Mouse (Mus musculus) adrenal gland, adult (tissue): ENCODE measurements around the gene Stat5b.
A peak's percentile ranks its signal among the peaks of the same experiment; 100 is the strongest.

Source experiments
- DNase-seq, 2 experiments: peaks; one replicate each; pipeline ENCODE4 v3.0.0; 2022 to 2023; ENCODE audit warnings: low spot score in 1 of 2; ENCODE audit not compliant: inconsistent age in 2 of 2

Stat5b gene

DNA sequence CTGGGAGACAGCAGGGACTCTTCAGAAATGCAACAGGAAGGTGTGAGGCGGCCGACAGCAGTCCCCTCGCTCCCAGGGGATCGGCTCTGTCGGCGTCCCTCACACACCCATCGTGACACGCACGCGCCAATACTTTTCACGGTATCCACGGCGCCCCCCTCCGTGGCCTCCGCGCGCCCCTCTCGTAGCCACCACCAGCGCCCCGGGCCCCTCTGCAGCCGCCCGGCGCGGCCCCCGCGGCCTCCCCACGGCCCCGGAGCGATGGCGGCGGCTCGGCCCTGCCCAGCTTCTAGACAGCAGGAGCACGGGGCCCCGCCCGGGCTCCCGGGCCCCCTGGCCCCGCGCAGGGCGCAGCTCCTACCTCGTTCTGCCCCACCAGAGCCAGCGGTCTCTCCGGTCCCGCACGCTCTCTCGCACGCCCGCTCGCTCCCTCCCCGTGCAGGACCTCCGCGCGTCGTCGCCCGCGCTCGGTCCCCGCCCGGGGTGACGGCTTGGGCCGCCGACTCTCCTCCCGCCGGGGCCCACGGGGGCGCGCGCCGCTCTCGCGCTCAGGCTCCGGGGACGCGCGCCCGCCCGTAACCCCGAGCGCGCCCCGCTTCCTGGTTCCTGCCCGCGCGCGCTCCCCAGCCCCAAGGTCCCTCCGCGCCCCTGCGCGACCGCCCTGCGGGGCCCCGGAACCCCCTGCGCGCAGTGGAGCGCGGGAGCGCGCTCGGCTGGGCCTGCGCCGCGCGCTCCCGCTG is at the start of gene Stat5b:
Stat5b (minus strand) TSS at position 687 of the 740 bp plus-strand sequence.
- DNase-seq, result peak; percentile 85 to 94

GRCm38 (mm10) chr11:100898441-100899199 is 48.1 kb upstream of the Stat5b start:
- DNase-seq, result no peak

DNA sequence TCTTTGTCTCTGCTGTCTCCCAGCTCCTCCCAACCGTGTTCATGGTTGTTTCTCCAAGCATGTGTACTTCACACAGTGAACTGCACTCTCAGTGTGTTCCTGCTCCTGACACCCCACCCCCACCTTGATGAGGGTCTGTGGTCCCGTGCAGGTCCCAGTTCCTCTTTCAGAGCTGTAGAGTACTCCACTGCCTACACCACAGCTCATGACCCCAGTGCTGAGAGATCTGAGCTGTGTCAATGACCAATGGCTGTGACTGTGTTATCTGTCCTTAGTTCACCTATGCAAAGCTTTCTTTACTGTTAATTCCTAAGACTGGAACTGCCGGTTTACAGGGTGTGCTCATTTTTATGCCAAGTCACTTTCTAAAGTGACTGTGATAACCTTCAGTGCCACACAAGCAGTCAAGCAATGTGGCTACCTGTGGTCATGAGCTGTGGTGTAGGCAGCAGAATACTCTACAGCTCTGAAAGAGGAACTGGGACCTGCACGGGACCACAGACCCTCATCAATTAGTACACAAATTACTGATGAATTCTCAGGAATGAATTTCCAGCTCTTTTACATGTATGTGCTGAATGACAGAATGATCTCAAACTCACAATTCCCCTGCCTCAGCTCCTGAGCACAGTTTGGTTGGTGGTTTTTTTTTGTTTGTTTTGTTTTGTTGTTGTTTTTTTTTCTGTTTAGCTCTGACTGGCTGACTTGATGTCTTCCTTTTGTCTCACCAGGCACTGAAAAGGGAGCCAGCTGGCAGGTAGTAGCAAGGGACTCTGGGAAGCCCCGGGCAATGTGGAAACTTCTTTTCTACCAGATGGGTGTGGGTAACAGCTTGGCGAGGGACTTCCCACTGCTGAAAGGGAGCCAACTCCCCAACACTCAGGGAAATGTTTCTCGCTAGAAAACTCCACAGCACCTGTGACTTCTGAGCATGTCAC is 47.0 kb upstream of the Stat5b start:
- DNase-seq, result no peak

- no peak for DNase-seq
These were observed 45.6 kb upstream of the Stat5b start for GRCm38 (mm10) chr11:100896078-100896477.

DNA sequence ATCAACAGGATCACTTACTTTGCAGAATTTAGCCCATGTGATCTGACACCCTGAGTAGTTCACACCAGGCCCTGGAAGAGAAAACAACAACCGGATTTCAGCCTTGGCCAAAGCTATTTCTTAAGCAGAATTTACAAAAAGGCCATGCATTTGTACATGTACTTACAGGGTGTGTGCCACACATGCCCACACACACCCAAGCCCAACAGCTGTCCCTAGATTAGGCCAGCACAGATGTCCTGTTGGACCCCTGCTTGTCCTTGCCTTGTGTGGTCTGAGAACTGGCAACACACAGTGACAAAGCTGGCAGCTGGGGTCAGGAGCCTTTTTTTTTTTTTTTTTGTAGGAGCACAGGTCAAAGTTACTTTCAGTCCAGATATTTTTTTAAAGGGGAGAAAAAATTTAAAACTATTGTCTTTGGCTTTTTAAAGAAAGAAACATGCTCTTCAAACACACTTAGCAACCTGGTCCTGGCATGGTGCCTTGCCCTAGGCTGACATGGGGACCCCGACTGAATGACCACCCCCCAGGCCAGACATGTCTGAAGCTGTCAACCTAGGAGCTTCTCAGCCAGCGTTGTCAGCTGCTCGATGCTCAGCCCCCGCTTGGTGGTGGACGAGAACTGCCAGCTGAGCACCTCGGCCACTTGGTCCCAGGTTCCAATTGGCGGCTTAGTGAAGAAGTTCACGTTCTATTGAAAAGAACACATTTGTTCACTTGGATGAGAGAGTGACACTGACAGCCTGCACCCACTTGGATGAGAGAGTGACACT is 43.8 kb upstream of the Stat5b start:
- DNase-seq, result peak in 1 of 2 experiments; percentile 32

DNA sequence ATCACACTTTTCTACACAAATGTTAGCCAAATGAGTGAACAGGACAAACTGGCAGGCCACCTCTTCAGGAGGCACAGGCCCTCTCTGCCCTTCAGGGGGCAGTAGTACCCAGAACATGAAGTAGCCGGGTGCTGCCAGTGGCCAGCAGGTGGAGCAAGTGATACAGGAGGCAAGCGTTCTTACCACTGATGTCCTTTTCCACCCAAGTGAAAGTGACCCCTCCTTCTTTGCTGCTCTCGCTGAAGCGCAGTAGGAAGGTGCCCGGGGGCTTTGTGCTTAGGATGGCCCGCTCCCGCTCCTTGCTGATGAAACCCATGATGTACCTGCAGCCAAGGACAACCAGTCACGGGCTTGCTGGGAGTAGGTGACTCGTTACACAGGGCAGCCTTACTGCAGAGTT is 43.0 kb upstream of the Stat5b start:
- DNase-seq, result peak; percentile 91 to 97

GRCm38 (mm10) chr11:100892435-100892834 is 41.9 kb upstream of the Stat5b start:
- DNase-seq, result peak; percentile 49 to 73

DNA sequence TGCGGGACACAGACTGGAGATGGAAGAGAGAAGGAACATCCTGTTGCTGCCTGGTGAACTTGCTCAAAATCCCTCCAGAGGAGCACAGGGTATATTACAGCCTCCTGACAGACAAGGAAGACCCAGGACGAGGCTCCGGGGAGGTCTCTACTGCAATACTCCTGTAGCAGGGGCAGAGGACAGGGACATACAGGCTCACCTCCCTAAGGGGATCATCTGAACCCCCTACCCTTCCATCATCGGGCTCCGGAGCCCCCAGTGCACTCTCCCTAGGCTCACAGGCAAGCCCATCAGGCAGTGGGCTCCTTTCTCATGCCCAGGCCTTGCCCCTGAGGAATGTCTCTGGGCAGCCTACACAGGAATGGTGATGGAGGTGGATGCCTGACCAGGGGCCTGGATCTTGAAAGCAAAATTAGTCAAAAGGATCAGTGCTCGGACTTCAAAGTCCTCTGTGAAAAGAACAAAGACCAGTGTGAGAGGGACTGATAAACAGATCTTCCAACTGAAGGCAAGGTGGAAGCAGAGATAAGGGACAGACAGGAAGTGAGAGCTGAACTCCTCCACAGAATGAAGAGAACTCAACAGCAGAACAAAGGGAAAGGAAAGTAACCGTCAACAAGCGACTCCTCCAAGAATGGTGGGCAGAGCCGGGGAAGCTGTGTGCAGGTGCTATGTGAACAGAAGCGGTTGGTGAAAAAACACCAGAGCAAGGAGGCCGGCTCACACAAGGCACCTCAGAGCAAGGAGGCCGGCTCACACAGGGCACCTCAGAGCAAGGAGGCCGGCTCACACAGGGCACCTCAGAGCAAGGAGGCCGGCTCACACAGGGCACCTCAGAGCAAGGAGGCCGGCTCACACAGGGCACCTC is 41.0 kb upstream of the Stat5b start:
- peak in 1 of 2 experiments; percentile 33 for DNase-seq

DNA sequence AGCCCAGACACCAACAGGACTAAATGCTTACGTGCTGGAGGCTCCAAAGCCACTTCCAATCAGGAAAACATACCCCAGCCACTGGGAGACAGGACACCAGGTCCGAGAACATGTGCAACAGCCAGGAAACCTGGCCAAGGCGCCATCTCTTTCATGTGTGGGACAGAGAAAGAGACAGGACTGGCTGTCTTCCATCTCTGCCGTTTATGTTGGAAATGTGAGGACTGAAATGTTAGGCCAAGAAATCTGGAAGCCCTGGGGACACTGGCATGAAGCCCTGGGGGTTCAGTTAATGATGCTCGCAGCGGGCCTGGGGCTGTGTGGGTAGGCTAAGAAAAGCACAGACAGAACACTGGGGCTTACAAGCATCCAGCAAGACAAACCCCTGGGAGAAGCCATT is 40.0 kb upstream of the Stat5b start:
- DNase-seq, result peak in 1 of 2 experiments; percentile 37

- peak in 1 of 2 experiments; percentile 37 for DNase-seq
These were observed 37.9 kb upstream of the Stat5b start for GRCm38 (mm10) chr11:100888348-100888820.

DNA sequence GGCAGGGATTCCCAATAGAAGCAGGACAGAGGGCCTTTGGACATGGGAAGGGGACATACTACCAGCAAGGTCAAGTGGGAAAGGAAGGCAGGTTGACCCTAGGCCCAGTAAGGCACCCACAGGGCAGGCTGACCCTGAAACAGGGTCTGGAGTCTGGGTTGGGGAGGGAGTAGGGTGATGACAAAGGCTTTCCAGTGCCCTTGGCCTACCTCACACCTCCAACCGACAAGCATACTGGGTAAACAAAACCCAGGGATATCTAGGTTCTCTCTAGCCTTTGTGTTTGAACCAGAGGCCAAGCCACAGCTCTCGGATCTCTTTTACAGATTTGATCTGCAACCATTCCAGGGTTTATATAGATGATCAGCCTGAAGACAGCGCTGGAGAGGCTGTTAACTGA is 37.2 kb upstream of the Stat5b start:
- peak; percentile 55 to 86 for DNase-seq

DNA sequence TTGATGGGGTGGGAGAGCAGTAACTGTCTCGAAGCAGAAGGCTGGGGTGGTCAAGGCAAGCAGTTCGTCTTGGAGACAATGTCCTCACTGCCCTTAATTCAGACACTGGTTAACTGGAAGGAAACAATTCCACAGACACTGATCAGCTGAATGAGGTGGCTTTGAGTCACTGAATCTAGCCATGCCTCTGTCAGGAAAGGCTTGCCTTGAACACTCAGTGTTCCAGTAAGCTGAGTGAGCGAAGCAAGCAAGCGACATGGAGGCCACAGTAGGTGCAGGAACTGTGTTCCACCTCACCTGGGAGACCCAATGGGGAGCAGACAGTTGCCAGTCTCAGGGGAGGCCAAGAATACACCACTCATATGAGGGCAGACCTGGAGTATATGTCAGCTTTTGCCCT is 36.7 kb upstream of the Stat5b start:
- peak in 1 of 2 experiments; percentile 81 for DNase-seq

DNA sequence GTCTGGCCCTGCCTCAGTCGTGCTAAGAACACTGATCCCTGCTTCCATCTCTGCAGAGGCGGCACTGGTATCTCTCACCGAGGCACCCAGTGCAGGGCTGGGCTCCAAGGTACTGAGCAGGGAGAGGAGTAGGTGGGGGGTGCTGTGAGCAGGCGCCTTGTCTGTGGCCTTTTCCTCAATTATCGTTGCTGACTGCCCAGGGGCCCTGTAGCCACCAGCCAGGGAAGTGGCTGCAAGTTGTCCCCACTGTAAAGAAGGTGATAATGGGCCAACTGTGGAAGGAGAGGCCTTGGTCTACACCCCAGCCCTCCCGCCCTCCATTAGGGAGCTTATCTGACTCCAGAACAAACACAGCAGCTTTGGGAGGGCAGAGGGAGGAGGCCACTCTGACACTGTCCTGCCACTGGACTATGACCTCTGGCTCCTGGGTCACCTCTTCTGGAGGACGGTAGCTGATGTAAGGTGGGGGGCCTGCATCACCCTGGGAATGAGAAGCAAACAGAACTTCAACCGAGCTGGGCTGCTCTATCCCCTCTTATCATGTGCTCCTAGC is 35.7 kb upstream of the Stat5b start:
- DNase-seq, result peak in 1 of 2 experiments; percentile 37

- DNase-seq, result no peak
These were observed 34.9 kb upstream of the Stat5b start for GRCm38 (mm10) chr11:100885472-100885871.

- DNase-seq, result no peak
These were observed 33.1 kb upstream of the Stat5b start for GRCm38 (mm10) chr11:100883640-100884039.

DNA sequence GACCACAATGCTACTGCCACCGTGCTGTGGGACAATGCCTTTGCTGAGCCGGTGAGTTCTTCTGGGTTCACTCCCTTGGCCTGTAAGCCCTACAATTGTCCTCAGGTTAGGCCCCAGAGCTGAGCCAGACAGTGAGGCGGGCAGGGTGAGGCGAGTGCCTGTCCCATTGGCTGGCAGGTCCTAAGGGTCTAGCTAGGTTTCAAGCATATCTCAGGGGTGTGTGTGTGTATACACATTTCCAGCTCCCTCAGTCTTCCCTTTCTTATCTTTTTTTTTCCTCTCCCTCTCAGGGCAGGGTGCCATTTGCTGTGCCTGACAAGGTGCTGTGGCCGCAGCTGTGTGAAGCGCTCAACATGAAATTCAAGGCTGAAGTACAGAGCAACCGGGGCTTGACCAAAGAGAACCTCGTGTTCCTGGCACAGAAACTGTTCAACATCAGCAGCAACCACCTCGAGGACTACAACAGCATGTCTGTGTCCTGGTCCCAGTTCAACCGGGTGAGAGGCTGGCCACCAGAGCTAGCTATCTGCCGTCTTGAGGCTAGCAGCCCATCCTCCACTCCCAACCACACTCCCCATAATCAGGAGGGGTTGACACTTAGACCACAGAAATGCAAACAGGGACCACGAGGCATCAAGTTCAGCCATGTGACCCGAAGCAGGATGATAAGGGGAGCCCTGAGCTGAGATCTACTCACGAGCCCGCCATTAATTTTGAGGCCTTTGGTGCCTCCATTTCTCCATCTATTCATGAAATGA is 29.0 kb upstream of the Stat5b start:
- no peak for DNase-seq

DNA sequence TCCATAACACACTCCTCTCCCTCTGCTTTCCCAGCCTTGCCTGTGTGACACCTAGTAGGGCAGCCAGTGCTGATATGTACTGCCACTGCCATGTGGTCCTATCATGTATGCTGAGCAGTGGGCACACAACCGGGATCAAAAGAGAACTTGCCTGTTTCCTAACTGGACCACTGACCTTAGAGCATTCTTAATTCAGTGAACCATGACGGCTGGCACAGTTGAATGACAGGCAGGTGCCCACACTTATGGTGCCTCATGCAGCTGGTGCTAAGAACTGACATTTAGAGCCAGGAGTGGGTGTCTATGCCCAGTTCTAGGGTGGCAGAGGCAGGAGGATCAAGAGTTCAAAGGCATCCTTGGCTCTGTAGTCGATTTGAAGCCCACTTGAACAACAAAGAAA is 25.2 kb upstream of the Stat5b start:
- DNase-seq, result no peak

- DNase-seq, result no peak
These were observed 20.4 kb upstream of the Stat5b start for GRCm38 (mm10) chr11:100870968-100871350.
